Mouse (Mus musculus): Measurements from ENCODE around the gene Magi1.

DNA sequence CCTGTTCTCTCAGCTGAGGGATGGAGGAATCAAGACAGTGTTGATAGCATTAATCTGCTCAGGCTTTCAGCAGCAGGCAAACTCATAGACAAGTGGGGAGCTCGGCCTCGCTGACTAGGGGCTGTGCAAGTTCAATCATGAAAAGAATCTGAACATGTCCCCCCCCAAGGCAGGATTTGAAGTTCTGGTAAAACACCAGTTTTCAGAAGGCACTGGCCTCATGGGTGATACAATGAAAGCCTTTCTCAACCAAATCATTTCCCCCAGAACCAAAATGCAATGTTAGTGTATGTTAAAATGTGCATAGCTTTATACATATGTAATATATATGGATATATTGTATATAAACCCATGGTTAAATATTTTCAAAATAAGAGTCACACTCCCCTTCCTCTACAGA lies 372.3 kb downstream of the Magi1 start:
- no peak for TF ChIP-seq GATA1 (IDR thresholded peaks at IDR 0.05; ENCODE audit: borderline replicate concordance, low read length)
- TF ChIP-seq FLI1 (IDR thresholded peaks at IDR 0.05; ENCODE audit: low read length): no peak

All from megakaryocyte, embryonic 14.5 days (primary cell).